Mouse (Mus musculus) duodenum, adult 2 months (tissue): ENCODE measurements around the gene Taar8b. TPM values are rescaled to one million over a fixed set of nuclear protein-coding genes. Genes with fewer than 3 reads are reported as not detected.

ENCODE experiments used
- polyA plus RNA-seq: library from polyadenylated mRNA; depleted of rRNA; stranded (reverse); fragments of >200 nt; gene quantifications from 2 replicates; pipeline ENCODE4 v1.2.3, GENCODE M21; 2012; ENCODE audit warnings: low replicate concordance; rRNA removed

Taar8b gene
- 0.11 TPM in 1 of 2 replicates, not detected in the other for polyA plus RNA-seq

DNA sequence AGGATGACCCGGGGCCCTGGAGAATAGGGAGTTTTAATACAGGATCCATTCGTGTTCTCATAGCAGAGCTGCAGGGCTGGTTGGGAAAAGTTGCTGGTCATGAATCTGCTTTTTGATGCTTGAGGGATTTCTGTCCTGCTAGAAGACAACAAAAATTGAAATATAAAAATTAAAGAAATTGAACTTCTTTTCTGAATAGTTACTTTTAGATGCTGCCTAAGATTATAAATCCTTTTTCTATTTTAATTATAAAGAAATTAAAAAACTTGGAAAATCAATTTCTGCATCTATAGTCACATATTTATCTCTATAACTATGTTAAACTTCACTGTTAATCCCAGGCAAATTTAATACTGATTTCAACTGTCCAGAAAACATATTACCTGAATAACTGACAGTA lies at the start of gene Taar8b:
Taar8b (minus strand) TSS at position 101 of the 400 bp plus-strand sequence.

DNA sequence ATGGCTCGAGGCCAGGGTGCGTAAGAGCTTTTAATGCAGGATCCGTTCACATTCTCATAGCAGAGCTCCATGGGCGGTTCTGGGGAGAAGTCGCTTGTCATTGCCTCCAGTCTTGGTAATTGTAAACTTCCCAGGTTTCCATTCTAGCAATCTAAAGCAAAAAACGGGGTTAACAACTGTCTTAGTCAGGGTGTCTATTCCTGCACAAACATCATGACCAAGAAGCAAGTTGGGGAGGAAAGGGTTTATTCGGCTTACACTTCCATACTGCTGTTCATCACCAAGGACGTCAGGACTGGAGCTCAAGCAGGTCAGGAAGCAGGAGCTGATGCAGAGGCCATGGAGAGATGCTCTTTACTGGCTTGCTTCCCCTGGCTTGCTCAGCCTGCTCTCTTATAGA lies 17.3 kb upstream of the Taar8b start, which contains the start of gene Taar9:
Taar9 (minus strand) TSS at position 101 of the 400 bp plus-strand sequence.

DNA sequence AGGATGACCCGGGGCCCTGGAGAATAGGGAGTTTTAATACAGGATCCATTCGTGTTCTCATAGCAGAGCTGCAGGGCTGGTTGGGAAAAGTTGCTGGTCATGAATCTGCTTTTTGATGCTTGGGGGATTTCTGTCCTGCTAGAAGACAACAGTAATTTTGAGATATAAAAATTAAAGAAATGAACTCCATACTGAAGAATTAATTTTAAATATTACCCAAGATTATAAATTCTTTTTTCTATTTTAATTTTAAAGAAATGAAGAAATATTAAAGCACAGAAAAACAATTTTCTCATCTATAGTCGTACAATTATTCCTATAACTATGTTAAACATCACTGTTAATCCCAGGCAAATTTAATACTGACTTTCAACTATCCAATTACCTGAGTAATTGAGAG lies 9.7 kb upstream of the Taar8b start, which contains the start of gene Taar8c:
Taar8c (minus strand) TSS at position 101 of the 400 bp plus-strand sequence.

GRCm38 (mm10) chr10:24076200-24076599 lies 15.9 kb downstream of the Taar8b start, which contains the start of gene Taar8a:
Gene Taar8a (plus strand): TSS chr10:24076500.

GRCm38 (mm10) chr10:24049210-24049609 lies 42.9 kb downstream of the Taar8b start, which contains the start of gene Taar7f:
Gene Taar7f (plus strand): TSS chr10:24049510.

Other genes starting within 250 kb of the Taar8b start
- 0.40 TPM in 1 of 2 replicates, not detected in the other for gene Vnn3, start 240.8 kb downstream of the Taar8b start, polyA plus RNA-seq
- 5.2 and 38.5 TPM in 2 replicates for gene Vnn1, start 197.6 kb downstream of the Taar8b start, polyA plus RNA-seq
- not detected in 2 replicates for gene Taar1, start 171.9 kb downstream of the Taar8b start, polyA plus RNA-seq
- not detected in 2 replicates for gene Taar2, start 153.7 kb downstream of the Taar8b start, polyA plus RNA-seq
- gene Taar3, start 142.7 kb downstream of the Taar8b start, polyA plus RNA-seq, result not detected in 2 replicates
- not detected in 2 replicates for gene Taar4, start 131.8 kb downstream of the Taar8b start, polyA plus RNA-seq
- gene Taar5, start 121.6 kb downstream of the Taar8b start, polyA plus RNA-seq, result not detected in 2 replicates
- gene Taar6, start 106.6 kb downstream of the Taar8b start, polyA plus RNA-seq, result not detected in 2 replicates
- not detected in 2 replicates for gene Taar7a, start 98.8 kb downstream of the Taar8b start, polyA plus RNA-seq
- not detected in 2 replicates for gene Taar7b, start 92.4 kb downstream of the Taar8b start, polyA plus RNA-seq
- gene Taar7d, start 65.1 kb downstream of the Taar8b start, polyA plus RNA-seq, result not detected in 2 replicates
- gene Taar7e, start 54.7 kb downstream of the Taar8b start, polyA plus RNA-seq, result not detected in 2 replicates
- not detected in 2 replicates for gene Taar7f, start 42.8 kb downstream of the Taar8b start, polyA plus RNA-seq
- gene Taar8a, start 15.8 kb downstream of the Taar8b start, polyA plus RNA-seq, result not detected in 2 replicates
- 0.22 TPM in 1 of 2 replicates, not detected in the other for gene Taar8c, start 9.6 kb upstream of the Taar8b start, polyA plus RNA-seq
- gene Taar9, start 17.2 kb upstream of the Taar8b start, polyA plus RNA-seq, result 0.09 TPM in 1 of 2 replicates, not detected in the other
- gene Stx7, start 57.0 kb upstream of the Taar8b start, polyA plus RNA-seq, result 33.6 and 42.2 TPM in 2 replicates
- 2.2 and 9.5 TPM in 2 replicates for gene Moxd1, start 131.2 kb upstream of the Taar8b start, polyA plus RNA-seq